Mouse (Mus musculus) E14TG2a.4 (cell line): Measurements from ENCODE around the gene Hacd4.

ENCODE experiments used
- H3K27me3 ChIP-seq: 2 replicates; pipeline ENCODE4 v1.6.1; 2014; ENCODE audit warnings: low read length, control low read depth; ENCODE audit not compliant: insufficient read depth
- H3K36me3 ChIP-seq: 2 replicates; pipeline ENCODE4 v1.6.1; 2014; ENCODE audit warnings: low read length, control low read depth; ENCODE audit not compliant: insufficient read depth
- H3K4me1 ChIP-seq: replicated peaks from 2 replicates; pipeline ENCODE4 v1.6.1; 2014; ENCODE audit warnings: low read depth, low read length, control low read depth
- H3K4me3 ChIP-seq: replicated peaks from 2 replicates; pipeline ENCODE4 v1.5.1; 2014; ENCODE audit warnings: mild to moderate bottlenecking, low read length
- H3K9me3 ChIP-seq: 2 replicates; pipeline ENCODE4 v1.6.1; 2014; ENCODE audit warnings: low read length, control low read depth
- CTCF ChIP-seq: conservative IDR thresholded peaks from 2 replicates; pipeline ENCODE4 v1.5.1; 2014; ENCODE audit warnings: low read length
- NANOG ChIP-seq: IDR thresholded peaks from 2 replicates; pipeline ENCODE4 v1.6.1; 2014; ENCODE audit warnings: borderline replicate concordance, low read length, mixed read lengths
- POU5F1 ChIP-seq: IDR thresholded peaks from 2 replicates; pipeline ENCODE4 v1.6.1; 2014; ENCODE audit warnings: low read length, borderline replicate concordance

Hacd4 gene

GRCm38 (mm10) chr4:88438326-88438989 is at the start of gene Hacd4:
Gene Hacd4, minus strand, starts transcription at chr4:88438928.
- TF ChIP-seq CTCF = no peak
- no peak for TF ChIP-seq POU5F1
- no peak for TF ChIP-seq NANOG
- H3K27me3 ChIP-seq = no peaks in the 10 kb centered on the region
- H3K4me1 ChIP-seq = peaks cover 10% of the 10 kb centered on the region
- no peaks in the 10 kb centered on the region for H3K9me3 ChIP-seq
- no peaks in the 10 kb centered on the region for H3K36me3 ChIP-seq
- H3K4me3 ChIP-seq = peak within 1 kb of the TSS; percentile 72

DNA sequence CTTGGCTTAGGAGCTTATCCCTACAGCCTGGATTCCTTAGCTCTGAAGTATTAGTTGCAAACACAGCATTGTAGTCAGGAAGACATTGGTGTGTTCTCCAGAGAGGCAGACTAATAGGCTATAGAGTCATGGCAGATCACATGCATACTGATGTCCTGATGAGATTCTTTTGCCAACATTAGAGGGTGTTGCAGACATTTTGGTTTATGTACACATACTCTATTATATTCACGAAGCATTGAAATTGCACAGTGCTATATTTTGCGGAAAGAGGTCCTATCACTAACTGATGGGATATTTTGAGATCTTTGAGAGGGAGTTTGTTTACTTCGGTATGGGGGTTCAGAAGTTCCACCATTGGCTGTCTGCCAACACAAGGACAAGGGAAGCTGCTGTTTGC is 49.4 kb upstream of the Hacd4 start:
- TF ChIP-seq NANOG (no peak), CTCF (no peak), POU5F1 (no peak)
- Histone ChIP-seq H3K4me3 (no peak overlapping the region), H3K36me3 (no peaks in the 10 kb centered on the region), H3K27me3 (no peaks in the 10 kb centered on the region), H3K9me3 (no peaks in the 10 kb centered on the region), H3K4me1 (no peaks in the 10 kb centered on the region)

GRCm38 (mm10) chr4:88480130-88480529 is 41.4 kb upstream of the Hacd4 start:
- Histone ChIP-seq H3K4me3 (no peak overlapping the region), H3K36me3 (no peaks in the 10 kb centered on the region), H3K9me3 (no peaks in the 10 kb centered on the region), H3K4me1 (no peaks in the 10 kb centered on the region), H3K27me3 (no peaks in the 10 kb centered on the region)
- TF ChIP-seq NANOG (no peak), POU5F1 (no peak), CTCF (no peak)

GRCm38 (mm10) chr4:88478809-88479186 is 40.1 kb upstream of the Hacd4 start:
- TF ChIP-seq CTCF = no peak
- TF ChIP-seq NANOG = no peak
- no peak for TF ChIP-seq POU5F1
- Histone ChIP-seq H3K36me3 (no peaks in the 10 kb centered on the region), H3K4me3 (no peak overlapping the region), H3K9me3 (no peaks in the 10 kb centered on the region), H3K27me3 (no peaks in the 10 kb centered on the region), H3K4me1 (no peaks in the 10 kb centered on the region)

DNA sequence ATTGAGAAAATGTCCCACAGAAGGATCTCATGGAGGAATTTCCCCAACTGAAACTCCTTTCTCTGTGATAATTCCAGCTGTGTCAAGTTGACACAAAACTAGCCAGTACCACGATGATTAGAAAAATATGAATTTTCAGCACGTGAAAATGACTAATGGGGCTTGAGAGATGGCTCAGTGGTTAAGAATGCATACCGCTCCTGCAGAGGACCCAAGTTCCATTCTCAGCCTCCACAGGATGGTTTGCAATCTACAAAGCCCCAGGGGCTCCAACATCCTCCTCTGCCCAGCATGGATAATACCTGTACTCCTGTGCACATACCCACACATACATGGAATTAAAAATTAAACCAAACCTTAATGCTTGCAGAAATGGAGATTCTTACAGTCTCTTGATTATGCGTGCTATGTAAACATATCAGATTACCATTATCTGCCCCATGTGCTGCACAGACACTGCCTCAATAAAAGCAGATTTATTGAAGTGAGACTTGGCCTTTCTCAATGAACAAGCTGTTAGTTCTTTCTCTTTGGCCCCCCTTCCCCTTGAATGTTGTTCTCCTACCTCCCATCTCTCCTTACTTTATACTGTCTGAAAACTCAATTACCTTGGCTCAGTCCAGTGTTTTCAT is 39.6 kb upstream of the Hacd4 start:
- Histone ChIP-seq H3K4me3 (no peak overlapping the region), H3K4me1 (no peaks in the 10 kb centered on the region), H3K9me3 (no peaks in the 10 kb centered on the region), H3K36me3 (no peaks in the 10 kb centered on the region), H3K27me3 (no peaks in the 10 kb centered on the region)
- TF ChIP-seq NANOG (no peak), CTCF (no peak), POU5F1 (no peak)

DNA sequence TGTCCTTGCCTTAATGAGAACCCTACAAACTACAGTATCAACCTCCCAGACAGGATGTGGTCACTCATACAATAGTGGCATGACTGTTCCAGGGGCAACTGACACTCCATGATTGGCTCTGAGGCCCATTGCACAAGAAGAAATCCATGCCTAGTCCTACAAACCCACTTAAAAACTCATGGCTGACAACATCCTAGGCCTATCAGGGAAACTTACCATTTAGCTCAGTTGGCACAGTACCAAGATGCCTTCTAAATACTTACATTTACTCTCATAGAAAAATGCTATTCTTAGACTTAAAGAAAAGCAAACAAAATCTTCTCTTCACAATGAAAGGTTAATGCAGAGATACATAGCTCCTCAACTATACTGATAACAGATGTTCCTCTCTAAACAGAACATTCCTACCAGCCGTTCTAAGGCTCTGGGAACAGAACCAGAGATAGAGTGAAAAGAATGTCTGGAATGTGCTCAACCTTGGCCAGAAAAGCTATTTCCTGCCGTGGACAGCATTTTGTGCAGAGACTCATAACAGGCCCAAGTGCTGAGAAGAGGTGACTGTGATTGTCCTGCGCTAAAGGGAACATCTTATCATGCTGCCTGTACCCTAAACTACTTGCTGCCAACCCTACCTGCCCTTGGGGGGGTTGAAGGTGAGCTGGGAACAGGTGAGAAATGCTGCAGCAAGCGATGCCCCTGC is 37.9 kb upstream of the Hacd4 start:
- no peaks in the 10 kb centered on the region for H3K27me3 ChIP-seq
- no peaks in the 10 kb centered on the region for H3K4me1 ChIP-seq
- no peak overlapping the region for H3K4me3 ChIP-seq
- TF ChIP-seq NANOG (no peak), POU5F1 (no peak), CTCF (no peak)
- no peaks in the 10 kb centered on the region for H3K9me3 ChIP-seq
- no peaks in the 10 kb centered on the region for H3K36me3 ChIP-seq

GRCm38 (mm10) chr4:88476084-88476483 is 37.4 kb upstream of the Hacd4 start:
- Histone ChIP-seq H3K36me3 (no peaks in the 10 kb centered on the region), H3K9me3 (no peaks in the 10 kb centered on the region), H3K4me1 (no peaks in the 10 kb centered on the region), H3K27me3 (no peaks in the 10 kb centered on the region), H3K4me3 (no peak overlapping the region)
- TF ChIP-seq POU5F1 (no peak), CTCF (no peak), NANOG (no peak)

DNA sequence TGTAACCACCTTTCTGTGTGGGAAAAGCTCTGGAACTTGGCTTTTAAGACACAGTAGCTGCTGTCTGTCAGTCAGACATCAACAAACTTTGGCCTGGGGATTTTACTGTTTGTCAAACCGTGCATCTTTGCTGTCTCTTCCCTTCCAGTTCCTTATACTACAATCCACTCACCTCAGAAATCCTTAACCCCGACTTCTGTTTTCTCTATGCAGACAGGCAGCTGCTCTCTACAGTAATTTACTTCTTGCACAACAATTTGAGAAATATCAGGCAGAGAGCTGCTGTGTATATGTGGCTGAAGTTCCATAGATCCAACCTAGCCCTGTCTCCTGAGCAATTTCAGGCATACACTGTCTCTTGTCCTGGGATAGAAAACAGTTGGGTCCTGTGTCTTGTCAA is 32.8 kb upstream of the Hacd4 start:
- TF ChIP-seq POU5F1 = no peak
- no peak for TF ChIP-seq CTCF
- TF ChIP-seq NANOG = no peak
- H3K36me3 ChIP-seq = no peaks in the 10 kb centered on the region
- no peaks in the 10 kb centered on the region for H3K9me3 ChIP-seq
- H3K4me3 ChIP-seq = no peak overlapping the region
- no peaks in the 10 kb centered on the region for H3K27me3 ChIP-seq
- no peaks in the 10 kb centered on the region for H3K4me1 ChIP-seq

DNA sequence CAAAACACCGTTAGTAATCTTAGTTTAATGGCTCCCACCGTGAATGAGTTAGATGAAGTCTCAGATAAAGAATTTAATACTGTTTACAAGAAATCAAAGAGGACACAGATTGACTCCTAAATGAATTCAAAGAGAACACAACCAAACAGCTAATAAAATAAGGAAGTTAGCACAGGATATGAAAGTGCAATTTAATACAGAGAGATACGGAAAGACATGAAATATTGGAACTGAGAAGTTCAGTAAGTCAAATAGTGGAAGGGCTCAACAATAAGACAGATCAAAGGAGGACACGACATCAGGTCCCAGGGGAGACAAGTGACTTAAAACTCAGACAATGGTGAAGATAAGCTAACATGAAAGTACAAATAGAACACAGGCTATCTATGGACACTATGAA is 25.8 kb upstream of the Hacd4 start:
- no peaks in the 10 kb centered on the region for H3K4me1 ChIP-seq
- H3K36me3 ChIP-seq = no peaks in the 10 kb centered on the region
- no peaks in the 10 kb centered on the region for H3K9me3 ChIP-seq
- no peak overlapping the region for H3K4me3 ChIP-seq
- no peak for TF ChIP-seq CTCF
- no peak for TF ChIP-seq POU5F1
- no peak for TF ChIP-seq NANOG
- no peaks in the 10 kb centered on the region for H3K27me3 ChIP-seq
